Mouse (Mus musculus) testis, adult 2 months (tissue): ENCODE measurements around the gene Prr23a3. TPM values are rescaled to one million over a fixed set of nuclear protein-coding genes. Genes with fewer than 3 reads are reported as not detected.
A peak's percentile ranks its signal among the peaks of the same experiment; 100 is the strongest.

ENCODE experiments used
- H3K27ac ChIP-seq: fragments of 200-500 bp; 2 replicates; pipeline ENCODE4 v1.5.1; 2012; ENCODE audit warnings: low read depth, low read length; ENCODE audit not compliant: control insufficient read depth, insufficient read depth
- H3K27me3 ChIP-seq: fragments of 200-500 bp; 2 replicates; pipeline ENCODE4 v1.6.1; 2012; ENCODE audit warnings: mild to moderate bottlenecking, low read length, moderate library complexity; ENCODE audit not compliant: control insufficient read depth, insufficient read depth
- H3K36me3 ChIP-seq: fragments of 200-500 bp; 2 replicates; pipeline ENCODE4 v1.6.1; 2012; ENCODE audit warnings: mild to moderate bottlenecking, low read length; ENCODE audit not compliant: control insufficient read depth, insufficient read depth
- H3K4me1 ChIP-seq: fragments of 200-500 bp; 2 replicates; pipeline ENCODE4 v1.6.1; 2012; ENCODE audit warnings: low read length; ENCODE audit not compliant: control insufficient read depth, insufficient read depth
- H3K4me3 ChIP-seq: fragments of 200-500 bp; 2 replicates; pipeline ENCODE4 v1.5.1; 2012; ENCODE audit warnings: low read depth, mild to moderate bottlenecking, low read length, moderate library complexity, mixed read lengths; ENCODE audit not compliant: control insufficient read depth
- CTCF ChIP-seq: fragments of 200-500 bp; IDR thresholded peaks from 2 replicates; pipeline ENCODE4 v1.5.1; 2012; ENCODE audit warnings: low read depth, mild to moderate bottlenecking, inconsistent platforms, low read length, moderate library complexity; ENCODE audit not compliant: control insufficient read depth, insufficient read depth, insufficient replicate concordance
- POLR2A ChIP-seq: fragments of 200-500 bp; IDR thresholded peaks from 2 replicates; pipeline ENCODE4 v1.6.1; 2012; ENCODE audit warnings: low read depth, mild to moderate bottlenecking, inconsistent platforms, low read length, moderate library complexity; ENCODE audit not compliant: control insufficient read depth
- polyA plus RNA-seq: library from polyadenylated mRNA; depleted of rRNA; stranded (reverse); fragments of >200 nt; gene quantifications from 2 replicates; pipeline ENCODE4 v1.2.3, GENCODE M21; 2012; rRNA removed

The Prr23a3 gene
- polyA plus RNA-seq, result 0.41 and 0.51 TPM in 2 replicates

GRCm38 (mm10) chr9:98864571-98864970 is at the start of gene Prr23a3:
Gene Prr23a3 (plus strand): TSS chr9:98864767.
- Histone ChIP-seq H3K4me3 (peak within 1 kb of the TSS; percentile 64), H3K36me3 (no peaks in the 10 kb centered on the region), H3K27ac (no peak within 1 kb of the TSS), H3K27me3 (no peaks in the 10 kb centered on the region), H3K4me1 (peaks cover 4% of the 10 kb centered on the region; the same call in 1 of the 2 replicates)
- no peak for TF ChIP-seq POLR2A
- TF ChIP-seq CTCF, result no peak

- no peaks in the 10 kb centered on the region for H3K27me3 ChIP-seq
- H3K36me3 ChIP-seq, result no peaks in the 10 kb centered on the region
- no peak for TF ChIP-seq CTCF
- no peak for TF ChIP-seq POLR2A
- no peaks in the 10 kb centered on the region for H3K4me1 ChIP-seq
- H3K4me3 ChIP-seq, result no peak overlapping the region
- no peak overlapping the region for H3K27ac ChIP-seq
Observed at GRCm38 (mm10) chr9:98816066-98816465, 48.5 kb upstream of the Prr23a3 start.

DNA sequence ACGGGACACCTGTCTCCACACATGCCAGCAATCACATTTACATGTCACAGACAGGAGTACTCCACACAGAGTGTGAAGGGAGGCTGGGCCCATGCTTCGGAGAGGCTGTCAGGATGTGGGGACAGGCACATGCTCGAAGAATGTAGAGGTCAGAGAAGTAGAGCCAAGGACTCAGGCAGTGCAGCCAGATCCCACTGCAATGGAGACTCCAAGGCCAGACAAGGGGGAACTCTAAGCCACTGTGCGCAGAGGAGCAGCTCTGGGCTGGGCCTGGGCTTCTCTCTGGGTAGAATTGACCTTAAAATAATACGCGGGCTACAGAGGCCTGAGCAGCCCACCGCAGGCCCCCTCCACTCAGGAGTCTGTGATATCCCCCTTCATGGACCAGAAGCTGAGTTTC is 47.0 kb upstream of the Prr23a3 start:
- Histone ChIP-seq H3K27ac (no peak overlapping the region), H3K4me3 (no peak overlapping the region), H3K4me1 (no peaks in the 10 kb centered on the region), H3K36me3 (no peaks in the 10 kb centered on the region), H3K27me3 (no peaks in the 10 kb centered on the region)
- TF ChIP-seq POLR2A (no peak), CTCF (no peak)

DNA sequence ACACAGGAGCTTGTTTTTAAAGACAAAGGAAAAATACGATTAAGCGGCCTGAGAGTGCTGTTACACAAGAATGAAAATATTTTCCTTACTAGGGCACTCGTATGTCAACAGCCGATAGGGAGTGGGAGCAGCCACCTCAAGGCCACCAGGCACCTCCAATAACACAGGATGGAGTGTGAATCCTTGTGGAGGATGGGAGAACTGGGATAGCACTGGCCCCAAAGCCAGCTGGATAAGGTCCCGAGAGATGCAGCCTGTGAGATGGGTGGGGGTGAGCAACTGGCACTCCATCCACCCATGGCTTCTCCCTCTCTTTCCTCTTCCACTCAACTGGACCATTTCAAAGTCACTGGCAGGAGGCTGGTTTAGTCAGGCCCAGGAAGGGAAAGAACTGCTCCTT is 45.6 kb upstream of the Prr23a3 start:
- no peak overlapping the region for H3K27ac ChIP-seq
- no peaks in the 10 kb centered on the region for H3K27me3 ChIP-seq
- no peak for TF ChIP-seq CTCF
- TF ChIP-seq POLR2A, result no peak
- H3K36me3 ChIP-seq, result no peaks in the 10 kb centered on the region
- H3K4me1 ChIP-seq, result no peaks in the 10 kb centered on the region
- no peak overlapping the region for H3K4me3 ChIP-seq

- Histone ChIP-seq H3K4me3 (no peak overlapping the region), H3K27ac (no peak overlapping the region), H3K36me3 (no peaks in the 10 kb centered on the region), H3K27me3 (no peaks in the 10 kb centered on the region), H3K4me1 (no peaks in the 10 kb centered on the region)
- TF ChIP-seq CTCF (no peak), POLR2A (no peak)
Observed at GRCm38 (mm10) chr9:98819481-98819880, 45.1 kb upstream of the Prr23a3 start.

DNA sequence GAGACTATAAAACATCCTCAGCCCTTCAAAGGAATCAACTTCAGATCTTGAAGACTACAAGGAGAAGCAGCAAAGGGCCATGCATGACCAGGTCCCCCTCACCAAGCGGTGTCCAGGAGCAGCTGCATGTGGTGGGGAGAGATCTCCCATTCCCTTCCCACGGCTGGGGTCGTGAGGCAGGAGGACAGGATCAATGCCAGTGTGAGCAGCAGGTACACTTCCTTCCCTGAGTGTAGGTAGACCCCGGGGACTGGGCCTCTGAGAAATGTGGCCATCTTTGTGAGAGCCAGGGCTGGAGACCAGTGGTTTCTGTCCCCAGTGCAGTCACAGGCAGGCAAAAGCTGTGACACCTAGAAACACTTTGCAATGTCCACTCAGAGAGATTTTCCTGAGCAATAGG is 44.1 kb upstream of the Prr23a3 start:
- no peak for TF ChIP-seq CTCF
- no peak for TF ChIP-seq POLR2A
- Histone ChIP-seq H3K4me3 (no peak overlapping the region), H3K27ac (no peak overlapping the region), H3K27me3 (no peaks in the 10 kb centered on the region), H3K4me1 (no peaks in the 10 kb centered on the region), H3K36me3 (no peaks in the 10 kb centered on the region)

GRCm38 (mm10) chr9:98821067-98821466 is 43.5 kb upstream of the Prr23a3 start:
- Histone ChIP-seq H3K27me3 (no peaks in the 10 kb centered on the region), H3K27ac (no peak overlapping the region), H3K4me1 (no peaks in the 10 kb centered on the region), H3K36me3 (no peaks in the 10 kb centered on the region), H3K4me3 (no peak overlapping the region)
- TF ChIP-seq CTCF (no peak), POLR2A (no peak)

DNA sequence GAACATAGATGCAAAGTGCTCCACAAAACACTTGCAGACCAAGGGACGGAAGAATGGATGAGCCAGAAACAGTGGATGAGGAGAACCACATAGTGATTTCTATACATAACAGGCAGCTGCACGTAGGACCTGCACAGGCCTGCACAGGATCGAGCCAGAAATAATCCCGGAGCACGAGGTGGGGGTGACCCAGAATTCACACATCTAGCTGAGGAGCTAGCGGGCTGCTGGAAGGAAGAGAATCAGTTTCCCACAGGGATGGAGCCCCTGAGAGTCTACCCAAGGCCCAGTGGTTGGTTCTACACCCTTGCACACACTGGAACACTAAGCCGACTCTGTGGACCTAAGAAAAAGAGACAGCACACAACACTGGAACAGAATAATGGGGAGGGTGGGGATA is 40.8 kb upstream of the Prr23a3 start:
- no peak overlapping the region for H3K27ac ChIP-seq
- no peak for TF ChIP-seq CTCF
- TF ChIP-seq POLR2A, result no peak
- H3K27me3 ChIP-seq, result no peaks in the 10 kb centered on the region
- H3K4me1 ChIP-seq, result no peaks in the 10 kb centered on the region
- H3K36me3 ChIP-seq, result no peaks in the 10 kb centered on the region
- H3K4me3 ChIP-seq, result no peak overlapping the region
